Mouse (Mus musculus) kidney, embryonic 16.5 days (tissue): ENCODE results near the gene 9130213A22Rik. TPM values are rescaled to one million over a fixed set of nuclear protein-coding genes. Genes with fewer than 3 reads are reported as not detected.

Experiments used
- ATAC-seq: fragments of 200-750 bp; cut with Nextera tagmentation; 2 replicates; pipeline ENCODE4 v1.8.0; 2017; ENCODE audit warnings: moderate TSS enrichment; ENCODE audit not compliant: low FRiP score, low TSS enrichment
- H3K27ac ChIP-seq: fragments of 300-500 bp; sonication (generic); 2 replicates; pipeline ENCODE4 v1.5.1; 2014; ENCODE audit warnings: low read length
- H3K27me3 ChIP-seq: fragments of 300-500 bp; sonication (generic); 2 replicates; pipeline ENCODE4 v1.6.1; 2014; ENCODE audit warnings: low read length, control low read depth, mixed read lengths; ENCODE audit not compliant: insufficient read depth
- H3K36me3 ChIP-seq: fragments of 300-500 bp; sonication (generic); 2 replicates; pipeline ENCODE4 v1.6.1; 2014; ENCODE audit warnings: low read length, control low read depth, mixed read lengths; ENCODE audit not compliant: insufficient read depth
- H3K4me1 ChIP-seq: fragments of 300-500 bp; sonication (generic); 2 replicates; pipeline ENCODE4 v1.6.1; 2014; ENCODE audit warnings: low read length, control low read depth, mixed read lengths; ENCODE audit not compliant: insufficient read depth
- H3K4me2 ChIP-seq: fragments of 300-500 bp; sonication (generic); replicated peaks from 2 replicates; pipeline ENCODE4 v1.6.1; 2014; ENCODE audit warnings: low read depth, low read length
- H3K4me3 ChIP-seq: fragments of 300-500 bp; sonication (generic); 2 replicates; pipeline ENCODE4 v1.5.1; 2014; ENCODE audit warnings: mild to moderate bottlenecking, low read length
- H3K9ac ChIP-seq: fragments of 300-500 bp; sonication (generic); replicated peaks from 2 replicates; pipeline ENCODE4 v1.6.1; 2014; ENCODE audit warnings: low read length
- H3K9me3 ChIP-seq: fragments of 300-500 bp; sonication (generic); 2 replicates; pipeline ENCODE4 v1.6.1; 2016; ENCODE audit warnings: low read length, control low read depth
- WGBS: fragments of 180-500 bp; shearing (Covaris S2); extraction: QIAGEN DNeasy Blood & Tissue Kit; methylation state at CpG from one replicate; pipeline ENCODE4 v1.1.7; 2014; 5-methylcytosine and 5-hydroxymethylcytosine counted together
- polyA plus RNA-seq: library from polyadenylated mRNA; unstranded; fragments of >200 nt; fragmentation: Nextera tagmentation; extraction: Ambion mirVana; gene quantifications from 2 replicates; pipeline ENCODE4 v1.2.1, GENCODE M21; 2015

Gene 9130213A22Rik
- polyA plus RNA-seq, 1 experiment from 2014 or later = 0.42 TPM

DNA sequence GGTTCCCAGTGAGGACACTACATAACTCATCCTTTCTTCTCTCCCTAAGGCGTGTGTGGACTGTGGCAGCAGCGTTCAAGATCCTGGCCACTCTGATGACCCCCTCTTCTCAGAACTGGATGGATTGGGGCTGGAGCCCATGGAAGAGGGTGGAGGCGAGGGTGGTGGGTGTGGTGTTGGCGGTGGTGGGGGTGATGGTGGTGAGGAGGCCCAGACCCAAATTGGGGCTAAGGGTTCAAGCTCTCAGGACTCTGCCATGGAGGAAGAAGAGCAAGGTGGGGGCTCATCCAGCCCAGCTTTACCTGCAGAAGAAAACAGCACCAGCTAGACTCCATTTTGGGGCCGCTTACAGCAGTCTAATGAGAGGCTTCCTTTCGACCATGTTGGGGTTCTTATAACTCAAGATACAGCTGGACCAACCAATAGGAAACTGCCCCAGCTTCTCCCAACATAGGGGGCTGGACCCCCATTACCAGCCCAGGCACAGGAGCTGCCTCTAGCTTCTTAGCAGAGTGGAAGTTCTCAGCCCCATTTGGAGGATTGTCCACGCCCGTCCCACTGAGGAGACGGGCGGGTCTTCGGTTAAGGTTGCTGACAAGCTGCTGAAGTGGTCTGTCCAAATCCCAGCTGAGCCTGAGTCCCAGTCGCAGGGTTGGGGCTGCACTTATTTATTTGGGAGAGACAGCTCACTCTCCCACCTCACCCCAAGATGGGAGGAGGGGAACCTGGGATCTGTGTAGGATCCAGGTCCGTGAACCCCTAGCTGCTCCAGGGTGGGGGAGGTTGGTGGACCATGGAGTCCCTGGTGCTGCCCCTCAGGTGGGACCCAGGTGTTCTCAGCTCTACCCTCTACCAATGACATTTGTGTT, 13.1 kb downstream of the 9130213A22Rik start:
- H3K4me3 ChIP-seq = no peak overlapping the region
- WGBS = 85% methylated on average over 13 of the region's 13 CpGs
- no peaks in the 10 kb centered on the region for H3K9me3 ChIP-seq
- no peaks in the 10 kb centered on the region for H3K27me3 ChIP-seq
- no peak for ATAC-seq
- H3K36me3 ChIP-seq = peaks cover 41% of the 10 kb centered on the region
- H3K27ac ChIP-seq = no peak overlapping the region
- peaks cover 3% of the 10 kb centered on the region; the same call in 1 of the 2 replicates for H3K4me1 ChIP-seq
- H3K9ac ChIP-seq = no peak overlapping the region
- H3K4me2 ChIP-seq = no peak overlapping the region

DNA sequence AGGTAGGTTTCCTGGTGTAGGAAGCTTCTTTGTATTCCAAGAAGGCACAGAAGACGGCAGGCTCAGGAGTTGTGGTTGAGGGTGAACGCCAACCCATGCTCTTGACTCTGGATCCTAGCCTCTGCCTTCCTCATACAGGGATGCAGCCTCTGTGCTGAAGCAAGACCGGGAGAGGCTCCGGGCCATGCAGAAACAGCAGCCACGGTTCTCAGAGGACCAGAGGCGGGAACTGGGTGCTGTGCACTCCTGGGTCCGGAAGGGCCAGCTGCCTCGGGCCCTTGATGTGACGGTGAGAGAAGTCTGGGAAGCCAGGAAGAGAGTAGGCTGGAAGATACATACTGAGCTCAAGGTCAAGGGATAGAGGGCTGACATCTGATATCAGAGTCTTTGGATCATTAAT, 14.2 kb downstream of the 9130213A22Rik start:
- Histone ChIP-seq H3K27me3 (no peaks in the 10 kb centered on the region), H3K36me3 (peaks cover 51% of the 10 kb centered on the region), H3K4me2 (no peak overlapping the region), H3K27ac (no peak overlapping the region), H3K9me3 (no peaks in the 10 kb centered on the region), H3K4me1 (peaks cover 3% of the 10 kb centered on the region; the same call in 1 of the 2 replicates), H3K4me3 (no peak overlapping the region), H3K9ac (no peak overlapping the region)
- no peak for ATAC-seq
- 89% methylated on average over 9 of the region's 9 CpGs for WGBS

- WGBS = 86% methylated on average over 11 of the region's 11 CpGs
- ATAC-seq = no peak
- H3K9ac ChIP-seq = no peak overlapping the region
- no peak overlapping the region for H3K4me2 ChIP-seq
- no peaks in the 10 kb centered on the region for H3K9me3 ChIP-seq
- peaks cover 3% of the 10 kb centered on the region; the same call in 1 of the 2 replicates for H3K4me1 ChIP-seq
- H3K27ac ChIP-seq = no peak overlapping the region
- no peaks in the 10 kb centered on the region for H3K27me3 ChIP-seq
- H3K36me3 ChIP-seq = peaks cover 57% of the 10 kb centered on the region
- no peak overlapping the region for H3K4me3 ChIP-seq
Measured at GRCm38 (mm10) chr11:69107676-69108075, 14.7 kb downstream of the 9130213A22Rik start.

DNA sequence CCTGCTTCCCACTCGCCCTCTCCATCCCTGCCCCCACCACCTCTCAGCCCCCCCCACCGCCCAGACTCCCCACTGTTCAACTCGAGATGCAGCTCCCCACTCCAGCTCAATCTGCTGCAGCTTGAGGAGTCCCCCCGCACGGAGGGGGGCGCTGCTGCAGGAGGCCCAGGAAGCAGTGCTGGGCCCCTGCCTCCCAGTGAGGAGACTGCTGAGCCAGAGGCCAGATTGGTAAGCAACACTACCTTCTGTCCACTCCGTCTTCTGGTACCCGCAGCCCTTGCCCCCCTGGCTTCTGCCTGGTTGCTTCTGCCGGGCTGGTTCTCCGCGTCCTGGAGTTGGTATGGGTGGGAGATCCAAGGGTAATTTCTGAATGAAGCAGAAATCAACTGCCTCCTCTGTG, 15.5 kb downstream of the 9130213A22Rik start:
- 90% methylated on average over 11 of the region's 11 CpGs for WGBS
- no peak for ATAC-seq
- Histone ChIP-seq H3K36me3 (peaks cover 65% of the 10 kb centered on the region), H3K4me1 (peaks cover 3% of the 10 kb centered on the region; the same call in 1 of the 2 replicates), H3K27me3 (no peaks in the 10 kb centered on the region), H3K27ac (no peak overlapping the region), H3K4me2 (no peak overlapping the region), H3K9ac (no peak overlapping the region), H3K9me3 (no peaks in the 10 kb centered on the region), H3K4me3 (no peak overlapping the region)

- Histone ChIP-seq H3K27me3 (no peaks in the 10 kb centered on the region), H3K4me1 (peaks cover 3% of the 10 kb centered on the region; the same call in 1 of the 2 replicates), H3K9me3 (no peaks in the 10 kb centered on the region), H3K9ac (no peak overlapping the region), H3K36me3 (peaks cover 71% of the 10 kb centered on the region), H3K27ac (no peak overlapping the region), H3K4me2 (no peak overlapping the region), H3K4me3 (no peak overlapping the region)
- ATAC-seq = no peak
- 94% methylated on average over 11 of the region's 11 CpGs for WGBS
Measured at GRCm38 (mm10) chr11:69106299-69106698, 16.1 kb downstream of the 9130213A22Rik start.

GRCm38 (mm10) chr11:69105796-69106195, 16.6 kb downstream of the 9130213A22Rik start:
- H3K9ac ChIP-seq = peak overlapping the region; percentile 31; the same call in 1 of the 2 replicates
- H3K27ac ChIP-seq = no peak overlapping the region
- no peak overlapping the region for H3K4me3 ChIP-seq
- WGBS = 71% methylated on average over 2 of the region's 2 CpGs
- no peaks in the 10 kb centered on the region for H3K9me3 ChIP-seq
- no peak overlapping the region for H3K4me2 ChIP-seq
- no peaks in the 10 kb centered on the region for H3K27me3 ChIP-seq
- ATAC-seq = no peak
- peaks cover 76% of the 10 kb centered on the region for H3K36me3 ChIP-seq
- peaks cover 4% of the 10 kb centered on the region; the same call in 1 of the 2 replicates for H3K4me1 ChIP-seq

DNA sequence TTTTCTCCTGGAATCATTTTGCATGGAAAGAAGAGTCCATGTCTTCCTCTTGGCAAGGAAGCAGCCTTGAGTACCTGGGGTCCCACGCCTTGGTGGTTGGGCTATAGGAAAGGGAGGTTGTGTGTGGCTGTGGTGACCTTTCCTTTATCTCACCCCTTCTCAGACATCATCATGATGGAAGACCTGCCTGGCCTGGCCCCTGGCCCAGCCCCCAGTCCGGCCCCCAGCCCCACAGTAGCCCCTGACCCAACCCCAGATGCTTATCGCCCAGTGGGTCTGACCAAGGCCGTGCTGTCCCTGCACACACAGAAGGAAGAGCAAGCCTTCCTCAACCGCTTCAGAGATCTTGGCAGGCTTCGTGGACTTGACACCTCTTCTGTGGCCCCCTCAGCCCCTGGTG, 17.2 kb downstream of the 9130213A22Rik start:
- Histone ChIP-seq H3K9me3 (no peaks in the 10 kb centered on the region), H3K4me2 (no peak overlapping the region), H3K27ac (no peak overlapping the region), H3K27me3 (no peaks in the 10 kb centered on the region), H3K4me1 (peaks cover 10% of the 10 kb centered on the region), H3K36me3 (peaks cover 76% of the 10 kb centered on the region), H3K4me3 (no peak overlapping the region), H3K9ac (no peak overlapping the region)
- 87% methylated on average over 6 of the region's 6 CpGs for WGBS
- ATAC-seq = no peak

- Histone ChIP-seq H3K27ac (no peak overlapping the region), H3K36me3 (peaks cover 76% of the 10 kb centered on the region), H3K4me3 (no peak overlapping the region), H3K9me3 (no peaks in the 10 kb centered on the region), H3K4me2 (no peak overlapping the region), H3K9ac (no peak overlapping the region), H3K27me3 (no peaks in the 10 kb centered on the region), H3K4me1 (peaks cover 13% of the 10 kb centered on the region)
- ATAC-seq = no peak
- WGBS = 88% methylated on average over 14 of the region's 14 CpGs
Measured at GRCm38 (mm10) chr11:69104487-69104886, 17.9 kb downstream of the 9130213A22Rik start.

GRCm38 (mm10) chr11:69103531-69104435, 18.6 kb downstream of the 9130213A22Rik start:
- 87% methylated on average over 15 of the region's 15 CpGs for WGBS
- Histone ChIP-seq H3K27me3 (no peaks in the 10 kb centered on the region), H3K9ac (no peak overlapping the region), H3K27ac (no peak overlapping the region), H3K4me1 (peaks cover 17% of the 10 kb centered on the region), H3K4me2 (no peak overlapping the region), H3K36me3 (peaks cover 76% of the 10 kb centered on the region), H3K4me3 (no peak overlapping the region), H3K9me3 (no peaks in the 10 kb centered on the region)
- ATAC-seq = no peak
